14 mouse cellular contexts compared by ENCODE assay signal in genomic region chr3:131171292-131171960, GRCm38 (mm10).
DNase-seq lines count a peak whose midpoint lies in the region; ATAC-seq and TF ChIP-seq lines count a peak whose summit lies in the region.
"Had no signal": no experiment of that assay in that cellular context is flagged by ENCODE, and none has a peak within 500 bp of the region (broad histone marks: within the 10 kb centered on the region; RNA-seq: fewer than 3 reads in every experiment).

No protein-coding gene starts in this region.

- intact Hi-C loops in heart, postnatal 36 days (cut with DNase I), result no loop called here
- intact Hi-C loops in left cerebral cortex, adult 2 months (cut with DNase I), result no loop called here

- H3K27me3 ChIP-seq in heart, embryonic 12.5 days (replicated peaks), result no peaks in the 10 kb centered on the region
- no peaks in the 10 kb centered on the region for H3K27me3 ChIP-seq in lung, postnatal 0 days (replicated peaks; ENCODE audit: insufficient read depth, low read length)
- no peaks in the 10 kb centered on the region for H3K27me3 ChIP-seq in midbrain, embryonic 15.5 days (replicated peaks)
- H3K27me3 ChIP-seq: heart, embryonic 15.5 days; liver, embryonic 13.5 days had no signal

- H3K36me3 ChIP-seq in heart, embryonic 12.5 days, result no peaks in the 10 kb centered on the region
- no peaks in the 10 kb centered on the region for H3K36me3 ChIP-seq in lung, postnatal 0 days (ENCODE audit: insufficient read depth, low read length)
- H3K36me3 ChIP-seq in midbrain, embryonic 15.5 days (replicated peaks), result no peaks in the 10 kb centered on the region
- H3K36me3 ChIP-seq: heart, embryonic 15.5 days; liver, embryonic 13.5 days had no signal

- TF ChIP-seq EP300 in lung, postnatal 0 days (IDR thresholded peaks at IDR 0.05), result no peak

- no peak overlapping the region; the same call in 1 of the 2 replicates for H3K4me2 ChIP-seq in heart, embryonic 12.5 days
- 0 out of 2 replicates have a peak overlapping the region, but pooled peaks have one; percentile 2 for H3K4me2 ChIP-seq in lung, postnatal 0 days (replicated peaks; ENCODE audit: low read depth, low read length)
- H3K4me2 ChIP-seq in midbrain, embryonic 15.5 days, result no peak overlapping the region
- H3K4me2 ChIP-seq: heart, embryonic 15.5 days; liver, embryonic 13.5 days had no signal

- H3K27ac ChIP-seq in heart, embryonic 12.5 days (ENCODE audit: poor library complexity, severe bottlenecking), result peak overlapping the region; percentile 7; the same call in 1 of the 2 replicates
- H3K27ac ChIP-seq in lung, postnatal 0 days (ENCODE audit: low read length), result no peak overlapping the region
- H3K27ac ChIP-seq in midbrain, embryonic 15.5 days, result peak overlapping the region; percentile 4; the same call in 1 of the 2 replicates
- no peak overlapping the region for H3K27ac ChIP-seq in left cerebral cortex, adult 2 months
- H3K27ac ChIP-seq: heart, embryonic 15.5 days; kidney, postnatal 0 days; liver, embryonic 13.5 days had no signal

- no peak for TF ChIP-seq CTCF in lung, postnatal 0 days (IDR thresholded peaks at IDR 0.05)
- no peak for TF ChIP-seq CTCF in left cerebral cortex, adult 2 months (IDR thresholded peaks at IDR 0.05)

- DNase-seq in heart, postnatal 36 days, result no peak
- no peak for DNase-seq in lung, postnatal 0 days (ENCODE audit: low spot score)
- no peak for DNase-seq in lung, adult 18-20 months
- peak; percentile 22 for DNase-seq in ZHBTc4 (ENCODE audit: low read depth, low spot score)
- DNase-seq in layer of hippocampus, adult 11-12 months (ENCODE audit: low spot score), result no peak
- no peak for DNase-seq in left cerebral cortex, adult 2 months (ENCODE audit: extremely low spot score in 1 of 2, low spot score in 2 of 2)
- DNase-seq: cerebellum, adult 9-10 months; liver, embryonic 13.5 days; right cerebral cortex, postnatal 4 days; thymus, adult 2 months had no signal

- H3K9ac ChIP-seq in heart, embryonic 12.5 days, result no peak overlapping the region
- H3K9ac ChIP-seq in lung, postnatal 0 days (replicated peaks; ENCODE audit: low read depth), result no peak overlapping the region
- no peak overlapping the region for H3K9ac ChIP-seq in midbrain, embryonic 15.5 days
- H3K9ac ChIP-seq: heart, embryonic 15.5 days; liver, embryonic 13.5 days had no signal

- no peak overlapping the region for H3K4me3 ChIP-seq in heart, embryonic 12.5 days
- no peak overlapping the region for H3K4me3 ChIP-seq in lung, postnatal 0 days (ENCODE audit: low read depth, low read length)
- H3K4me3 ChIP-seq in midbrain, embryonic 15.5 days, result no peak overlapping the region
- H3K4me3 ChIP-seq in left cerebral cortex, adult 2 months, result no peak overlapping the region
- H3K4me3 ChIP-seq: heart, embryonic 15.5 days; liver, embryonic 13.5 days had no signal

- no peaks in the 10 kb centered on the region for H3K9me3 ChIP-seq in heart, embryonic 12.5 days (replicated peaks)
- no peaks in the 10 kb centered on the region for H3K9me3 ChIP-seq in lung, postnatal 0 days (ENCODE audit: low read length)
- H3K9me3 ChIP-seq in midbrain, embryonic 15.5 days, result no peaks in the 10 kb centered on the region
- H3K9me3 ChIP-seq: heart, embryonic 15.5 days; liver, embryonic 13.5 days had no signal

- no peak for ATAC-seq in heart, embryonic 12.5 days (ENCODE audit: insufficient number of reproducible peaks, low FRiP score)
- ATAC-seq in lung, postnatal 0 days, result peak; percentile 48; the same call in 1 of the 2 replicates
- ATAC-seq in midbrain, embryonic 15.5 days (replicated peaks), result no peak

- WGBS in heart, embryonic 12.5 days, result 27% methylated on average over 11 of the region's 11 CpGs
- whole genome bisulfite sequencing in lung, postnatal 0 days, result 42% methylated on average over 10 of the region's 11 CpGs
- 46% methylated on average over 10 of the region's 11 CpGs for WGBS in midbrain, embryonic 15.5 days

- H3K4me1 ChIP-seq in heart, embryonic 12.5 days (replicated peaks), result peaks cover 16% of the 10 kb centered on the region
- H3K4me1 ChIP-seq in lung, postnatal 0 days (ENCODE audit: insufficient read depth, low read depth, low read length), result no peaks in the 10 kb centered on the region
- peaks cover 10% of the 10 kb centered on the region; the same call in 1 of the 2 replicates for H3K4me1 ChIP-seq in midbrain, embryonic 15.5 days
- H3K4me1 ChIP-seq: liver, embryonic 13.5 days had no signal

Comparison
In these comparisons a context has a peak if more than half of its experiments do, and no peak if none do; other contexts are left out.
1. H3K27ac ChIP-seq: peak in heart, embryonic 12.5 days (single experiment) and midbrain, embryonic 15.5 days (single experiment); none in lung, postnatal 0 days (single experiment) and left cerebral cortex, adult 2 months (single experiment).